Mouse (Mus musculus) B cell, adult 2 months (primary cell): ENCODE results near the gene Fam98c.
A peak's percentile ranks its signal among the peaks of the same experiment; 100 is the strongest.
"Not testable (repeated sequence)": the region's sequence is repeated elsewhere in the genome, so short reads cannot be mapped to it uniquely, and the experiment has no call there.

Experiments
- DNase-seq, 2 experiments: peaks; one replicate each; pipeline ENCODE4 v3.0.0; 2022

Gene Fam98c

DNA sequence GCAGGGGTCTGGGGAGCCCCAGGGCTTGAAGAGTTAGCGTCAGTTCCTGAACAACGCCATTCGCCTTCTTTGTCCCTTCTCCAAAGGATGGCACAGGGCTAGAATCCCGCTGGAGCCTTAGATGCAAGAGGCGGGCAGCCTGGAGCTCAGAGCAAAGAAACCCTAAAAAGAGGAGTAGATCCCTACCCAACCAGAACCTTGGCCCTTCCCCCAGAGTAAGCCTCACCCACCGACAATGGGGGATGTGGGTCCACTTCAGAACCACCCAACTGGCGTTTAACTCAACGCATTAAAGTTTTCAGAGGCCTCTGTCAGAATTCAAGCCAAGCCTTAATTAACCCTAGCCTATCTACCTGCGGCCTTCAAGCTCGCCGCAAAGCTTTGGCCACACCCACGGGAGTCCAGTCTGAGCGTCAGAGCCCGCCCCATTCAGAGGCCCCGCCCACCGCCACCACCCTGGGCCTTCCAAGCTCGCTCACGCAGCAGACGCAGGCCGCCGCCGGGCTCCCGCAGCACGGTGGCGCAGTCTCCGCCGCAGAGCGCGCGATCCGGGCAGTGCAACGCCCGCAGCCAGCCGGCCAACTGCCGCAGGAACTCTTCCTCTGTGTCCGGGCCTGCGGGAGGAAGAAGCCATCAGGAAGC, 717 bp downstream of the Fam98c start:
- DNase-seq = peak; percentile 91

DNA sequence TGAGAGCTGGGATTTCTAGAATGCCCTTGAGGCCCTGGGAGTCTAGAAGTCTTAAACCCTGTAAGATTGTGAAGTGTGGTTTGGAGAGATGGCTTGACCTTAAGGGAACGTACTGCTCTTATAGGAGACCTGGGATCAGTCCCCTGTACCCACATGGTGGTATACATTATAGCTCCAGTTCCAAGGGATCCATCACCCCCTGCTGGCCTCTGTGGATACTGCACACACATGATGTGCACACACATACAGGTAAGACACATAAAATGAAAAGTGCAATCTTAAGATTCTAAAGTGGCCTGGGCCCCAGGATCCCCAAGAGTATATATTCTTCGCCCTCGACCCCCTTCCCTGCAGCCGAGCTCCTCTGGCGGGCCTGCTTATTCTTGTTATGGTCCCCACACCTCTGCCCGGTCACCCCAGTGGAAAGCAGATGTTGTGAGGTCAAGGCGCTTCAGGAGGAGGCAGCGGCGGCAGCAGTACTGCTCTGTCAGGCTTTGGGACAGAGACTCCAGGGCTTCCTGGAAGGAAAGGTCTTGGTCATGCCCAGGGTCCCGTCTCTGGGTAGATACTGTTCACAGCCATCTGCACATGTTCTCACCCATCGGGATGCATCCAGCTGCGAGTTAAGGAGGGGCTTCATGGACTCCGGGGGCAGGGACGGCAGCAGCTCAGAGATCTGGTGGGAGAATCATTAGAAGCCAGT, 1.9 kb downstream of the Fam98c start:
- DNase-seq = peak; percentile 49 to 52

DNA sequence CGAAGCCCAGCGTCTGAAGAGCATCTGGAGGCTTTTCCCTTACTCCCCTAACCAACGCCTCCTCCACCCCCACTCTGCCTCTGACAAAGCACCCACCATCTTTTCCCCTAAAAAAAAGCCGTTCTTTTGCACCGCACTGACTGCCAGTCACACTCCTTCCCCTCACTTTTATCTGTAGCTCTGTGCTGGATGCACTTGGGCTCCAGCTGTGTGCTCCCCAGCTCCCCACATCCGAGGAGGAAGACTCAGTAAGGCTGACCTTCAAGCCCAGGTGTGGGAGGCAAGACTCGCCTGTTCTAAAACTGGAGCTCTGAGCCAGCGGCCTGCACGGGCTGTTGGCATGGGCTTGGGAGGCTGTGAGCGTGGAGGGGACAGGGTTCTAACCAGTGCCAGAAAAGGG, 4.5 kb downstream of the Fam98c start:
- DNase-seq = no peak

DNA sequence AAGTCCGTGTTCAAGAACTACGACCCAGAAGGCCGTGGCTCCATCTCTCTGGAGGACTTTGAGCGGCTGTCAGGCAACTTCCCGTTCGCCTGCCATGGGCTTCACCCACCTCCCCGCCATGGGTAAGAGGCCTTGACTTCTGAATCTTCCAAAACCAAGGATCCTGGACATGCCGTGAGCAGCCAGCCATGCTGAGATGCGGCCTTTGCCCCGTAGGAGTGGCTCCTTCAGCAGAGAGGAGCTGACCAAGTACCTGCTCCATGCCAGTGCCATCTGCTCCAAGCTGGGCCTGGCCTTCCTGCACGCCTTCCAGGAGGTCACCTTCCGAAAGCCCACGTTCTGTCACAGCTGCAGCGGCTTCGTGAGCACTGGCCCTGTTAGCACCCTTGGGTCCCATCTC, 7.3 kb downstream of the Fam98c start:
- DNase-seq = no peak

DNA sequence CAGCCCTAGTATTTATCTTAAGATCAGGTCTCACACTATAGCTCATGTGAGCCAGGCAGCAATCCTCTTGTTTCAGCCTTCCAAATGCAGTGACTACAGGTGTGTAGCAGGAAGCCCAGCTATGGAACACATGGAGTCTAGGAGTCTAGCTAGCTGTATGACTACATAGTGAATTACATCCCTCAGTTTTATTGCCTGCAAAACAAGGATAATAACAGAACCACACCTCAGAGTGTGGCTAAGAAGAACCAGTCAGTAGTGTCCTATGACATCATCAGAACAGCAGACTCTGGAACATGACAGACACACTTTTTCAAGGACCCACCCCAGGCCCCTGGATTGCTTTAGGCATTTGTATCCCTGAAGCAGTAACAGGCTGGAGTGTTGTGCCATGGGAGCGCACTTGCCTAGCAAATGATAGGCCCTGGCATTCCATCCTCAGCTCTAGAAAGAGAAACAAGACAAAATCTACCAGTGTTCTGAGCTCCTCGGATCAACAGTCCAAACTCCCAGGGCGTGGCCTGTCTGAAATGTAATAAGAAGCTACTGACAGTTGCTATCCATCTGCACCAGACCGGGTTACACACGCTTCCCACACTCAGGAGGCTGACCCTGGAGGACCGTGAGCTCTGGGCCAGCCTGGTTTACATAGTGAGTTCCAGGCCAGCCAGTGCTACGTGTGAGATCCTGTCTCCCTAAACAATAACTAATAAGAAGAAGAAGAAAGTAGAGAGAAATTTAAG, 9.2 kb downstream of the Fam98c start:
- DNase-seq = no peak

DNA sequence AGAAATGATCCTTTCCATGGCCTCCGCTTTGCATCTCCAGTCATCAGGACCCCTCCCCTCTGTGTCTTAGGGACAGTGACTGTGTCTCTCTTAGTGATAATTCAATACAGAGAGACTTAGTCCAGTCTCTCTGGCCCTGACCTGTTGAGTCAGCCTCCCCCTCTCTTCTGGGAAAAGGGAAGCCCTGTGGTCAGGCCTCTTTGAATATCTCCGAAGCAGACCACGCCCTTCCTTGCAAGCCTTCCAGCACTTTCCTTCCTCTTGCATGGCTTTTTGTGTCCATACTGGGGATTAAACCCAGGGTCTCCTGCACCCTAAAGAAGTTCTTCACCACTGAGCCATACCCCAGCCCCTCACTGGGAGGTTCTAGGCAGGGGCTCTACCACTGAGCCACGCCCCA, 12.0 kb downstream of the Fam98c start:
- DNase-seq = no peak

DNA sequence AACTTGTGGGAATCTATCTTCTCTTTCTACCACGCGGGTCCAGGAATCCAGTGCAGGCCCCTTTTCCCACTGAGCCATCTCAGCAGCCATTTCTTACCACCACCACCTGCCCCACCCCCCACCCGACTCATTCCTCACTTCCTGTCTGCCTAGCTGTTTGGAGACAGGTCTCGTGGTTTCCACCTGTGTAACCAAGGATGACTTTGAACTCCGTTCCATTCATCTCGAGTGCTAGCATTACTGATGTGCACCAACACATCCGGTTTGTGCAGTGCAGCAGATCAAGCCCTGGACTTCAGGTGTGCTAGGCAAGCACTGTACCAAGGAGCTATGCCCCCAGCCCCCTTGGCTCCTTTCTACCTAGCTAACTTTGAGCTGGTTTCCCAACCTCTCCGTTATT, 14.6 kb downstream of the Fam98c start:
- DNase-seq = no peak

DNA sequence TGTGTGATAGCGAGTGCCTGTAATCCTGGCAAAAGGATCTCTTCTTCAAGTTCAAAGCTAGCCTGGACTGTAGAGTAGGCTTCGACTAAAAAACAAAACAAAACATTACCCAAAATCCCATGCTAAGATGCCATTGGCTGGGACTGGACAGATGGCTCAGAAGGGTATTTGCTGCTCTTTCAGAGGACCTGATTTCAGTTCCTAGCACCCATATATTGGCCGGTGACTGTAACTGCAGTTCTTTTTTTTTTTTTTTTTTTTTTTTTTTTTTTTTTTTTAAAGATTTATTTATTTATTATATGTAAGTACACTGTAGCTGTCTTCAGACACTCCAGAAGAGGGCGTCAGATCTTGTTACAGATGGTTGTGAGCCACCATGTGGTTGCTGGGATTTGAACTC, 16.8 kb downstream of the Fam98c start:
- not testable (repeated sequence) for DNase-seq

DNA sequence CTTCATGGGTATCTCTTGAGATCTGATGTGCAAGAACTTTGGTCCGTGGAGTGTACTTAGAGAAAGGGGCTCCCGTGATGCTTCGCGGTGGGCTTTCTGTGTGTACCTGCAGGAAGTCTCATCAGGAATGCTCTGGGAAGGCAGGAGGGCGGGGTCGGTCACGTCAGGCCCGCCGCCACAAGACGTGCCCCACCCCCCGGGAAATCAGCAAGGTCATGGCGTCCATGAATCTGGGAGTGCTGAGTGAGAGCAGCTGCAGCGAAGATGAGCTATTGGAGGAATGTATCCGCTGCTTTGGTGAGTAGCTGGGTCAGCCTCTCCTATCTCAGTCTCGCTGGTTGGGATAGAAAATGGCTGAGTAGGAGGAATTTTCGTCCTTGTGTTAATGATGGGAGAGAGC, 18.6 kb downstream of the Fam98c start:
- no peak for DNase-seq

DNA sequence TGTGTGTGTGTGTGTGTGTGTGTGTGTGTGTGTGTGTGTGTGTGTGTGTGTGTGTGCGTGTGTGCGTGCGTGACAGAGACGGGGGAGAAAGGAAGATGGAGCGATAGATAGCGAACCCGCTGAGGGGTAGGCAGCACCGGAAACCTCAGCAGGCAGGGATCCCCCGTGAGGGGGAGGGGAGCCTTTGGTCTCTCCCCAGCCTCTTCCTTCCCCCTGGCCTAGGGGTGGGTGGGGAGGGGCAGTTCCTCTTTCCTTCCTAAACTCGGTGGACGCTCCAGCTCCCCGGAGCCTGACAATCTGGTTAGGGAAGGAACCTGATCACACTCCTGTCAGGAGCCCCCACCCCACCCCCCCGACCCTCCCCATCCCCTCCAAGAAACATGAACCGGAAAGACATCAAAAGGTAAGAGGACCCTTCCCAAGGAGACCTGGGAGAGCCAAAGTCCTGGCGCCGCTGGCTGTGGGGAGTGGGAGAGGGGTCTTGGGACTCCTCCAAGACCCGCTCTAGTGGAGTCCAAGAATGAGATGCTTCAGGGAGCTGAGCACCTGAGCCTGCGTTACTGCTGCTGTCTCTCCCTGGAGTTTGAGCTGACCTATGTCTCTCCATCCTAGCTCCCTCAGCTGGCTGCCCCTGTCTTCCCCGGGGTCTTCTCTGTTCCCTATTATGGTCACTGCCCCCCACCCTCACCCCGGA, 21.2 kb downstream of the Fam98c start, which contains the start of gene Rasgrp4:
Gene Rasgrp4 (plus strand): TSS at position 159 of the 694 bp plus-strand sequence.
- peak; percentile 71 to 75 for DNase-seq

DNA sequence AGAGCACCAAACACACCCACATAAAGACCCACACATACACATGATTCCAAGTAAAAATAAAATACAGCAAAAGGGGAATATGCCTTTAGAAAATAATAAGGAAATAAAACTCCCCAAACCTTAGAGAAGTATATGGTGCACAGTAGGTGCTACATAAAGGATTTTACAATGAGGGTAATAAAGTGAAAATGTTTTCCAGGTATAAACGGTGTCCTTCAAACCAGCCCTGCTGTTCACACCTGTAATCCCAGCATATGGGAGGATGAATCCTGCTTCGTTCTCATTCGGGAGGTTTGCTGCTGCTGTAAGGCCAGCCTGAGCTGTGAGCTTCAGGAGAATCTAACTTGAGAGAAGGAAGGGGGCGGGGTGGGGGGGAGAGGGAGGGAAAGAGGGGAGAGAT, 21.8 kb downstream of the Fam98c start:
- no peak for DNase-seq

DNA sequence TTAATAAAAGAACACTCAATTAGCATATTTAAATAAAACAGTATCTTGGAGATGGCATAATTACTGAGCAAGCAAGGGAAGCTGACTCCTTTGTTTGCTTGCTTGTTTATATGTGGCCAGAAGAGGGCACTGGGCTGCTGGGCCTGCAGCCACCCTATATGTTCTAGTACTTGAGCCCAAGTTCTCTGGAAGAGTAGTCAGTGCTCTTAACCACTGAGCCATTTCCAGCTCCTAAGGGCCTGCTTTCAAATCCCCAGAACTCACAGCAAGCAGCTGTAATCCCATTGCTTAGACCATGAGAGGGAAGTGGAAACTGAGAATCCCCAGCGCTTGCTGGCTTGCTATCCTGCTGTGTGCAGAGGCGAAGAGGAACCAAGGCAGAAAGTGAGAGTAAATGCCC, 27.3 kb downstream of the Fam98c start:
- peak in 1 of 2 experiments; percentile 24 for DNase-seq

DNA sequence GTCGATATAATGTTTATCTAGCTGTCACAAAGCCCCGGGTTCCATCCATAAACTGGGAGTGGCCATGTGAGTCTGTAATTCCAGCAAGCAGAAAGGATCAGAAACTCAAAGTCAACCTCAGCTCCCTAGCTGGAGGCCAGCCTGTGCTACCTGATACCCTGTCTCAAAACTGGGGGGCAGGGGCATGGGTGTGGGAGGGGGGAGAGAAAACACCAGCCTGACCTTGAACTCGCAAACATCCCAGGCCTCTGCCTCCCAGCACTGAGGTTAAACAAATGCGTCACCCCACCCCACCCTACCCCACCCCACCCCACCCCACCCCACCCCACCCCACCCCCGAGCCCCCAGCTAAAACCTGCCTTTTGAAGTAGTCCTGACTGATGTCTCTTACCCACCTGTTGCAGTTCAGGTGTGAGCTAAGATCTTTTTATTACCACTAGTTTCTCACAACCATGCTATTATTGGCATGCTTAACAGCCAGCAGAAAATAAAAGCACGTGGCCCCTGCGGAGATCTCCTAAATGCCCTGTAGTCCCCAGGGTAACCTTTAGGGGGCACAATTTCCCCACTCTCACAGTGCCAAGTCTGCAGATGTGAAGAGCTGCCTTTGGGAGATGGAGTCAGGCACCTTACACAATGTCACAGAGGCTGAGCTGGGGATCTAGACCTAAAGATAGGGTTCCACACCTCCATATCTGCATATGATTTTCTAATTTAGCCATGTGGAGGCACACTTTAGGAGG, 29.7 kb downstream of the Fam98c start:
- peak; percentile 87 to 90 for DNase-seq

DNA sequence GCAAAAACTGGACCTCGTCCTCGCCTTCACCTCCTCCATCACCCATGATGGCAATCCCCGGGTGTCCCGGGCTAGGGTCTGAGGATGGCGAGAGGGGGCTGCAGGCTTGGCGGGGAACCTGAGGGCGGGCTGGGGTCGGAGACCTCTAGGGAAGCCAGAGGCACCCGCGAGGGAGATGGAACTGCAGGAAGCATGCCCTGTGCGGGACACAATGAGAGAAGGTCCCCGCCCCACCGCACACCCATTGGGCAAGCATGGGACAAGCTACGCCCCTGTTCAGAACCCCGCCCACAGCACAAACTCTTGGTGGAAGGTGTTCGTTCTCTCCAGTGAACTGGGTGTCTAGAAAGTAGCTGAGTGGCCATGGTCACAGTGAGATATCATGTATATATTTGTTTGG, 31.1 kb downstream of the Fam98c start, which contains the start of gene Ryr1:
Gene Ryr1 (minus strand): TSS at position 210 of the 400 bp plus-strand sequence.
- DNase-seq = peak; percentile 51 to 55

DNA sequence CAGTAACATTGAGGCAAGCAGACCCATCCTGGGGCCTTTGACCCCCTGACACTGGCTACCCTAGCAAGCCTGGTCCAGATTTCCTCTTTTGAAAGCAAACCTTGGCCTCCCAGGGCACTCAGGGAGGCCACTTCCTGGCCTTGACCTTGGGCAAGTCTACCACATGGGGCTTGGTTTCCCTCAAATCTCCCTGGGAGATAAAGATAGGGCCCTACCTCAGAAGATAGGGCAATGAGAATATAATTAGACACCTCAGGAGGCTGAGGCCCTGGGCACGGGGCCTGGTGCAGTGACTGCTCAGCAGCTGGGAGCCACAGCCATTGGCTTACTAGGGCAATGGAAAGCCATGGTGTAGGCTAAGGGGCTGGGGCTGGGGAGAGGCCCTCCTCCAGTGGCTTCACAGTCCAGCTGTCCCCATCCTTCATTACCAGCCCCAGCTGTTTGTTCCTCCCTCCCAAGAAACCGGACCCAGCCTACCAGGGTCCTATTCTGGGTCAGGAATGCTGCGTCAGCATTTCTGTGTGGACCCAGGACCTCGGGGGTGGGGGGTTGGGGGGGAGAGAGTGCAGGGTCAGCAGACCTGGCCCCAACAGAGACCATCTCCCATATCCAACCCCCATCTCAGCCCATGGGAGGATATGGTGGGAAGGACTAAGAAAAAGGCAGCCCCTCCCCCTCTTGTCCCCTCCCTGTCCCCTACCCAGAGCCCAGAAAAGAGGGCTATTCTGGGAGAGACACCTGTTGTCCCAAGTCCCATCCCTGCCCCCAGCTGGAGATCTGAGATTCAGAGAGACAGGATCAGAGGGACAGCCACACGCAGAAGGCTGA, 32.3 kb downstream of the Fam98c start:
- DNase-seq = no peak

DNA sequence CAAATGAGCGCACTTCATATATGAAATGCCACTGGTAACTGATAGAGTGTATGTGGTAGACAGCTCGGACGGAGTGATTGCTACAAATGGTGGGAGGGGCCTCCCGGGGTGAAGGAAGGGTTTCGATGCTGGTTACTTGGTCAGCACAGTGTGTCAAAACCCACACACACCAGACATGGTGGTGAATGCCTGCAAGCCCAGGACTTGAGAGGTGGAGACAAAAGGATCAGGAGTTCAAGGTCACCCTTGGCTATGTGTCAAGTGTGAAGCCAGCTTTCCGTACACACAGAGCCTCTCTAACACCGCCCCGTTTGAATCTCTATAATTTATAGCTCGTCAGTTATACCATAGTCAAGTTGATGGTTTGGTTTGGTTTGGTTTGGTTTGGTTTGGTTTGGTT, 33.2 kb downstream of the Fam98c start:
- no peak for DNase-seq

DNA sequence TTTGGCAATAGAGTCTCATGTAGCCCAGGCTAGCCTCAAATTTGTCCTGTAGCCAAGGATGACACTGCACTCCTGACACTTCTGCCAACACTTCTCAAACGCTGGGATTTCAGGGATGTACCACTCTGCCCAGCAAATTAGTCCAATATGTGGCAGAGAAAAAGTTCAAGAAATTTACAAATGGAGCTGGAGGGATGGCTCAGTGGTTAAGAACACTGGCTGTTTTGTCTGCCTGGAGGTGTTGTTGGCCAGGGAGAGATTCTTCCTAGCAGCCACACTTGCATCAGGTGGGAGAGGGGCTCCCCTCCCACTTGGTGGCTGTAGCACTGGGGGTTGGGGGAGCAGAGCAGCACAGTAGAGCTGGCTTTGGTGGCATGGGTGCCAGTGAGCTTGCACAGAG, 36.5 kb downstream of the Fam98c start:
- no peak for DNase-seq

DNA sequence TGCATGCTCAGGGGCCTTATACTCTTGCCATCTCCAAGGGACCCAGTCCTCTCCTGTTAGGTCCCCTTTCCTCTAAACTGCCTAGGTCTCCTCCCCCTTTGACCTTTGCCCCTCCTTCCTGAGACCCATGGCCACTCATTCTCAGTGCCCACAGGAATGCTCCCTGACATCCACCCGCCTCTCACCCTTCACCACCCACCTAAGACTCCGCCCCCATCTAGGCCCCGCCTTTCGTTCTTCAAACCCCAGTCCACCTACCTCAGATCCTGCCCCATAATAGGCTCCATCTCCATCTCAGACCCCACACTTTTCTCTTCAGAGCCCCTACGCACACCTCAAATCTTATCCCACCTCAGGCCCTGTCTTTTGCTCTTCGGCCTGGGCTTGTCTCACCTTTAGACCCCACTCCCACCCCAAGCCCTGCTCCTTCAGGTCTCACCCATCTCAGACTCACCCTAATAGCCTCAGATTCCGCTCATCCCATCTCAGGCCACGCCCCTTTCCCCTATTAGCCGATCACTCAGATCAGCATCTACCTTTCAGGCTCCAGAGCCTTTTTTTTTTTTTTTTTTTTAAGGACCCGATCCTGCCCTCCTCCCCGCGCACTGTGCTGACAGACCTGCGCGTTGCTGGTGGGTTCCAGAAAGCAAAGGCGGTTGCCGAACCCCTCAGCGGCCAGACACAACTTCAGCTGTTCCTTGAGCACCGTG, 37.7 kb downstream of the Fam98c start:
- DNase-seq = no peak

DNA sequence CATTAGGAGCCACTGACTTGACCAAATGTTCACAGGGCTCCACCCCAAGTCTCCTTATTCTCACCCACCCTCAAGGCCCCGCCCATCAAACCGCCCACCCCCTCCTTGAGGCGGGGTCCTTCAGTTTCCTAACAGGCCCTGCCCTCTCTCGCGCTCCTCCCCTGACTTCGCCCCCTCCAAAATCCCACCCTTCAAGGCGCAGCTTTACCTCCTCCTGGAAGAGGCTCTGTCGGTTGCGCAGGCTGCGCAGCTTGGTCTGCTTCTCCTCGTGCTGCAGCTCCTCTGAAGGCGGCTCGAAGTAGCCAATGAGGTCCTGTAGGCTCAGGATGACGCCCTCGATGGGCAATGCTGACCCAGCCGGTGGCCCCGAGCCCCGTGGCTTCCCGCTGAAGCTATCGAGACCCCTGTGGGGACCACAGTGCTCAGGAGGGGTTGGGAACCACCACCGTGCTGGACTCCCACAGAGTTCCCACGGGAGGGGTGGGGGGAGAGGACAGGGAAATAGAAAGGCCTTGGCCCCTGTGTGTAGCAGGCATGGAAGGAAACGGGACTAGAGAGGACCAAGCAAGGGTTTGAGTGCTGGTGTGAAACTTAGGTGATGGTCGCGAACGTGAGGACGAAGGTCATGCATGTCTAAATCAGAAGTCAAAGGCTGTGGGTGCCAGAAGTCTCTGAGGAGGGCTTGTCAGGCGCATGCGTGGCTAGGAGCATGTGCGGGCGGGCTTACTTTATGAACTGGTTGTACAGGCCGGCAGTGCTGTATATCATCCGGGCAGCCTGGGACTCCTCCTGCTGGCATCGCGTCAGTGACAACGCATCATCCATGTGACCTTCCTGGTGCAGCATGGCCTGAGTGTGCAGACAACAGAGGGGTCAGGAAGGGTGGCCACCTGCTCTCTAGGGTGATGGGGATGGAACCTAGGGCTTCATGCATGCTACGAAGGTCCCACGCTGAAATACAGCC, 46.8 kb downstream of the Fam98c start:
- DNase-seq = no peak
